Mouse (Mus musculus): ENCODE measurements at regions not wholly inside any gene's neighbourhood (a gene's known extent, or its start where the extent isn't known, plus 50 kb on each side); places are given as distances from the start of the nearest gene placed in this dataset.
A peak's percentile ranks its signal among the peaks of the same experiment; 100 is the strongest.

- no peak for ATAC-seq (replicated peaks; ENCODE audit: low read depth, poor library complexity, severe bottlenecking)
Measured at GRCm38 (mm10) chr10:66922314-66922713, 173.6 kb upstream of the Jmjd1c start.

GRCm38 (mm10) chr10:66923947-66924346, 172.0 kb upstream of the Jmjd1c start:
- ATAC-seq (replicated peaks; ENCODE audit: low read depth, poor library complexity, severe bottlenecking), result no peak

- no peak for ATAC-seq (replicated peaks; ENCODE audit: low read depth, poor library complexity, severe bottlenecking)
Measured at GRCm38 (mm10) chr10:66924418-66924817, 171.5 kb upstream of the Jmjd1c start.

- ATAC-seq (replicated peaks; ENCODE audit: low read depth, poor library complexity, severe bottlenecking), result no peak
Measured at GRCm38 (mm10) chr10:66925553-66926127, 170.3 kb upstream of the Jmjd1c start.

GRCm38 (mm10) chr10:66927651-66928050, 168.3 kb upstream of the Jmjd1c start:
- no peak for ATAC-seq (replicated peaks; ENCODE audit: low read depth, poor library complexity, severe bottlenecking)

- no peak for ATAC-seq (replicated peaks; ENCODE audit: low read depth, poor library complexity, severe bottlenecking)
Measured at GRCm38 (mm10) chr10:66928211-66928990, 167.5 kb upstream of the Jmjd1c start.

GRCm38 (mm10) chr10:66930563-66930962, 165.4 kb upstream of the Jmjd1c start:
- ATAC-seq (replicated peaks; ENCODE audit: low read depth, poor library complexity, severe bottlenecking), result peak; percentile 68

GRCm38 (mm10) chr10:66931505-66931904, 164.4 kb upstream of the Jmjd1c start:
- ATAC-seq (replicated peaks; ENCODE audit: low read depth, poor library complexity, severe bottlenecking), result no peak

- peak; percentile 74 for ATAC-seq (replicated peaks; ENCODE audit: low read depth, poor library complexity, severe bottlenecking)
Measured at GRCm38 (mm10) chr10:66932544-66932943, 163.4 kb upstream of the Jmjd1c start.

GRCm38 (mm10) chr10:66933689-66934088, 162.2 kb upstream of the Jmjd1c start:
- ATAC-seq (replicated peaks; ENCODE audit: low read depth, poor library complexity, severe bottlenecking), result no peak

- no peak for ATAC-seq (replicated peaks; ENCODE audit: low read depth, poor library complexity, severe bottlenecking)
Measured at GRCm38 (mm10) chr10:66935731-66936130, 160.2 kb upstream of the Jmjd1c start.

- peak; percentile 82 for ATAC-seq (replicated peaks; ENCODE audit: low read depth, poor library complexity, severe bottlenecking)
Measured at GRCm38 (mm10) chr10:66937116-66937515, 158.8 kb upstream of the Jmjd1c start.

GRCm38 (mm10) chr10:66940368-66940767, 155.6 kb upstream of the Jmjd1c start:
- no peak for ATAC-seq (replicated peaks; ENCODE audit: low read depth, poor library complexity, severe bottlenecking)

GRCm38 (mm10) chr10:66940922-66941321, 155.0 kb upstream of the Jmjd1c start:
- ATAC-seq (replicated peaks; ENCODE audit: low read depth, poor library complexity, severe bottlenecking), result no peak

- no peak for ATAC-seq (replicated peaks; ENCODE audit: low read depth, poor library complexity, severe bottlenecking)
Measured at GRCm38 (mm10) chr10:66941974-66942373, 154.0 kb upstream of the Jmjd1c start.

- ATAC-seq (replicated peaks; ENCODE audit: low read depth, poor library complexity, severe bottlenecking), result no peak
Measured at GRCm38 (mm10) chr10:66943875-66944274, 152.1 kb upstream of the Jmjd1c start.

GRCm38 (mm10) chr10:66946161-66946560, 149.8 kb upstream of the Jmjd1c start:
- ATAC-seq (replicated peaks; ENCODE audit: low read depth, poor library complexity, severe bottlenecking), result no peak

- no peak for ATAC-seq (replicated peaks; ENCODE audit: low read depth, poor library complexity, severe bottlenecking)
Measured at GRCm38 (mm10) chr10:66948329-66948728, 147.6 kb upstream of the Jmjd1c start.

GRCm38 (mm10) chr10:66950441-66950840, 145.5 kb upstream of the Jmjd1c start:
- no peak for ATAC-seq (replicated peaks; ENCODE audit: low read depth, poor library complexity, severe bottlenecking)

GRCm38 (mm10) chr10:66951231-66951822, 144.6 kb upstream of the Jmjd1c start:
- peak; percentile 28; the same call in 1 of the 2 replicates for ATAC-seq (replicated peaks; ENCODE audit: low read depth, poor library complexity, severe bottlenecking)

- ATAC-seq (replicated peaks; ENCODE audit: low read depth, poor library complexity, severe bottlenecking), result no peak
Measured at GRCm38 (mm10) chr10:66951935-66952334, 144.0 kb upstream of the Jmjd1c start.

Measured in common myeloid progenitor, adult 5-6 weeks (primary cell).